Mouse (Mus musculus) stomach, postnatal 0 days (tissue): ENCODE results near the gene Sim1. TPM values are rescaled to one million over a fixed set of nuclear protein-coding genes. Genes with fewer than 3 reads are reported as not detected.

Experiments
- ATAC-seq: fragments of 200-750 bp; cut with Nextera tagmentation; 2 replicates; pipeline ENCODE4 v1.8.0; 2017; ENCODE audit not compliant: low FRiP score, low TSS enrichment
- DNase-seq: peaks from one replicate; pipeline ENCODE4 v3.0.0-alpha.2; 2016; ENCODE audit warnings: low spot score
- H3K27ac ChIP-seq: fragments of 300-500 bp; sonication (generic); replicated peaks from 2 replicates; pipeline ENCODE4 v1.5.1; 2014; ENCODE audit warnings: mild to moderate bottlenecking, control low read depth
- H3K27me3 ChIP-seq: fragments of 300-500 bp; sonication (generic); 2 replicates; pipeline ENCODE4 v1.6.1; 2014; ENCODE audit warnings: low read length; ENCODE audit not compliant: control insufficient read depth, insufficient read depth
- H3K36me3 ChIP-seq: fragments of 300-500 bp; sonication (generic); 2 replicates; pipeline ENCODE4 v1.6.1; 2014; ENCODE audit warnings: low read length, mixed read lengths; ENCODE audit not compliant: control insufficient read depth, insufficient read depth
- H3K4me1 ChIP-seq: fragments of 300-500 bp; sonication (generic); replicated peaks from 2 replicates; pipeline ENCODE4 v1.6.1; 2014; ENCODE audit warnings: antibody characterized with exemption; ENCODE audit not compliant: control insufficient read depth, insufficient read depth
- H3K4me2 ChIP-seq: fragments of 300-500 bp; sonication (generic); replicated peaks from 2 replicates; pipeline ENCODE4 v1.6.1; 2014; ENCODE audit warnings: low read depth, mild to moderate bottlenecking, control low read depth, moderate library complexity
- H3K4me3 ChIP-seq: fragments of 300-500 bp; sonication (generic); 2 replicates; pipeline ENCODE4 v1.5.1; 2014; ENCODE audit warnings: low read depth, low read length, control low read depth
- H3K9ac ChIP-seq: fragments of 300-500 bp; sonication (generic); 2 replicates; pipeline ENCODE4 v1.6.1; 2014; ENCODE audit warnings: mild to moderate bottlenecking, low read length, control low read depth, mixed read lengths
- H3K9me3 ChIP-seq: fragments of 300-500 bp; sonication (generic); 2 replicates; pipeline ENCODE4 v1.6.1; 2016; ENCODE audit warnings: low read length; ENCODE audit not compliant: control insufficient read depth
- CTCF ChIP-seq: IDR thresholded peaks from 2 replicates; pipeline ENCODE4 v1.5.1; 2016; ENCODE audit warnings: antibody characterized with exemption, low read depth, mild to moderate bottlenecking, moderate library complexity
- EP300 ChIP-seq: optimal IDR thresholded peaks from 2 replicates; pipeline ENCODE3; 2016; ENCODE audit warnings: antibody characterized with exemption
- WGBS: fragments of 180-500 bp; shearing (Covaris S2); extraction: QIAGEN DNeasy Blood & Tissue Kit; methylation state at CpG from one replicate; pipeline ENCODE4 v1.1.7; 2014; 5-methylcytosine and 5-hydroxymethylcytosine counted together
- polyA plus RNA-seq: library from polyadenylated mRNA; unstranded; fragments of >200 nt; fragmentation: Nextera tagmentation; extraction: Ambion mirVana; gene quantifications from 2 replicates; pipeline ENCODE4 v1.2.1, GENCODE M21; 2015

Sim1 gene
- polyA plus RNA-seq, 1 experiment from 2014 or later, result not detected

DNA sequence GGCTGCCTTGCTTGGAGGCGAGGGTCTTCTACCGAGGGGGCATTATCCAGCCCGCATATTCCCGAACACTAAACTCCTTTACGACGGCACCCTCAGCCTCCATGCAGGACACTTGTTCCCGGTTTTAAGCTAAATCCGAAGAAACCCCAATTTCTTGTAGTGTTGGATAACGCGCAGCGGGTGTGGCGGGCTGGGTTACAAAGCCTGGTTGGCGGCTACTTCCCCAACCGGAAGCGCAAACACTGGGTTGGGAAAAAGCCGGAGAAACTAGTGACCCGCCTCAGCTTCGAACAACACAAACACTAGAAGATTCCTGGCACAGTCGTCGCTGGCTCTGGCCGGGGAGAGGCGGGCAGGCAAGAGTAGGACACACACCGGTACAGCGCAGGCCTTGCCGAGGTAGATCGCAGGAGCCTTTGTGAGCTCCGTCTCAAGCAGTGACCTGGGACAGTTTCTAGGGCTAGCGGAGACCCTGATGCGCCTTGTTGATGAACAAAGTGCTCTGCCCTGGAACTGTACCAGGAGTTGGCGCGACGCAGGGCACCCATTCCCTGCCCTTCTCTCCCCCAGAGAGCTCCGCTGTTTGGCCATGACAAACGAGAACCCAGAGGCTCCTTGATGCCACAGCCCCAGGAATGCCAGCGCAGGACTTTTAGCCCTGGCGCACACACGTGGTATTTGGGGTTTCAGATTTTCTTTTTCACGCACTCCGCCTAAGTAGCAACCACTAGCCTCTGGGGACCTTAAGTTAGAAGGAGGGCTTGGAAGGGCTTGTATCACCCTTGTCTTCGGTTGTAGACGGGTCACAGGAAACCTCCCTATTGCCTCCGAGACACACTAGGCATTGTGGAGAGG is 6.4 kb downstream of the Sim1 start:
- WGBS, result 5% methylated on average over 42 of the region's 42 CpGs
- no peaks in the 10 kb centered on the region for H3K9me3 ChIP-seq
- no peak overlapping the region for H3K27ac ChIP-seq
- H3K36me3 ChIP-seq, result no peaks in the 10 kb centered on the region
- 0 out of 2 replicates have a peak overlapping the region, but pooled peaks have one; percentile 1 for H3K4me3 ChIP-seq
- TF ChIP-seq EP300 (no peak), CTCF (no peak)
- no peak overlapping the region for H3K4me2 ChIP-seq
- DNase-seq, result no peak
- H3K9ac ChIP-seq, result no peak overlapping the region
- ATAC-seq, result no peak
- no peaks in the 10 kb centered on the region for H3K4me1 ChIP-seq
- H3K27me3 ChIP-seq, result peaks cover 28% of the 10 kb centered on the region

DNA sequence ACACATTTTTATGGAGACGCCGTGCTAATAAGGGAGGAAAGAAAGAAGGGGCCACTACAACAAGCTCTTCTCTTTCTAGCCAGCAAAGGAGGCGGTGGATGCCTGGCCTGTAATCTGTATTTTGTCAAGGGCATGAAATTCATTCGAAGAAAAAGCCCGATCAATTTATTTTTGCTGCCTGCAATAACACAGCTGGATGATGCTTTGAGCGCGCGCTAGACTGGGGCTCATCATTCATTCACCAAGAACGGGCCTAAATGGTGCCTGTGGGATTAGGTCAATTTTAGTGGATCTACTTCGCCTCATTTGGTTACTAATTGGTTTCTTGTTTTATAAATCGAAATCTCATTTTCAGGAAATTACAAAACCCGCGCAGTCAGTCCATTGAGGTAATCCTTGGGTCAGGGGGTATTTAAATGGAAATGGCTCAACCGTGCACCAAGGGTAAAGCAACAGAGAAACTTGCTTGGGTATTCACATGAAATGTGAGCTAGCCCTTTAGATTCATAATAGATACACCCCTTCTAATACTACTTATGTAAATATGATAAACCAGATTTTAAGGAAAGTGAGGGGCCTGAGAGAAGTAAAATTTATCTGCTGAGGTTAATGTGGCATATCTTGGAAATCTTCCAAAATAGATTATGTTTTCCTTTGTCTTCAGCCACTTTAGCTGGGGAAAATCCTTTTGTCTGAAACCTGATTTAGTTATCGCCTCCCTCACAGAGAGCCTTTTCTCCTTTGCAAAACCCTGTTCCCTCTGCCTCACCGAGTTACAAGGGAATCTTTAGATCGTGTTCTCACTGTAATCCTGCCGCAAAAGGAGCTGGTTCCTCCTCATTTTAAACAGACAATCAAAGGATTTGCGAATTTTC is 7.3 kb downstream of the Sim1 start:
- no peak for ATAC-seq
- 12% methylated on average over 19 of the region's 19 CpGs for WGBS

DNA sequence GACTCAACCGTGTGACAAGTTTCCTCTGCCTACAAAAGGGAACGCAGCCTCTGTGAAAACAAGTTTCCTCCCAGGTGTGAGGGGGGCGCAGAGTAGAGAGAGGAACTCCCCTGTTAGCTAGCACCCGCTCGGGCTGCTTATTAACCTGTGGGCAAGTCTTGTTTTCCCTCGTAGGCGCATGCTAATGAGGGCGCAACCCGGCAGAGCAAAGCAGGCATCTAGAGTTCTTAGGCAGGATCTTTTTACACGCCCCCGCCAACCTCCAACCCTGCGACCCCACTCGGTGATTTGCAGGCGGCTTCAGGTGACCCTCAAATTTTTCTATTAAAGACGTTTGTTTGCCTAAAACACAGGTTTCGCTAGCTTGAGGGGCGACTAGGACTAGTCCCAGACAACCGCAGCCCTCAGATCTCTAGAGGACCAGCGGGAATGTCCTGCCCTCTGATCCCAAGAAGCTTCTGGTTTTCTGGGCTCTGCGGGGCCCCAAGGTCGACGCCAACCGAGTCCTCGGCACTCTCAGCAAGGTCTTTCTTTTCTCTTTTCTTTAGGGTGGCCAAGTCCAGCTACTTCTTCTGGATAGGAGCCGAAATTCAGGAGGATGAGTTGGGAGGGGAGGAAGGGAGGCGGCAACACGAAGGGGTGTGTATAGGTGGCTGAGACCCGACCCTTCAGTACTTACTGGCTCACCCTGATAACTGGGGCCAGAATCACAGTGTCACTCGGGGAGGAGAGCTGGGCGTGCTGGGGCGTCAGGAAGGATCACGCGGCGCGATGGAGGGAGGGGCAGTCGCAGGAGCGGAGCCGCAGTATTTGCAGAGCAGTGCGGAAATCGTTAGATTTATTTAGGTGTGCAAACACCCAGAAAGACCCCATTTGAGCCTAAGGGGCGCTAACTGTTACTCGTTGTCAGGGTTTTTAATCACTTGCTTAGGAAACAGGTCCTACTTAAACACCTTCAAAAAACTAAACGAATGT is 8.5 kb downstream of the Sim1 start:
- Histone ChIP-seq H3K27ac (no peak overlapping the region), H3K27me3 (peaks cover 28% of the 10 kb centered on the region), H3K4me2 (no peak overlapping the region), H3K9me3 (no peaks in the 10 kb centered on the region), H3K4me1 (no peaks in the 10 kb centered on the region), H3K4me3 (no peak overlapping the region), H3K36me3 (no peaks in the 10 kb centered on the region), H3K9ac (no peak overlapping the region)
- 2% methylated on average over 43 of the region's 43 CpGs for WGBS
- TF ChIP-seq EP300 (no peak), CTCF (no peak)
- DNase-seq, result peak; percentile 35
- no peak for ATAC-seq

More for the DNA sequence above, 7.3 kb downstream of the Sim1 start:
- Histone ChIP-seq H3K9ac (no peak overlapping the region), H3K4me1 (no peaks in the 10 kb centered on the region), H3K27me3 (peaks cover 28% of the 10 kb centered on the region), H3K4me3 (no peak overlapping the region), H3K36me3 (no peaks in the 10 kb centered on the region), H3K27ac (no peak overlapping the region), H3K4me2 (no peak overlapping the region), H3K9me3 (no peaks in the 10 kb centered on the region)
- DNase-seq, result no peak
- TF ChIP-seq CTCF (no peak), EP300 (no peak)

DNA sequence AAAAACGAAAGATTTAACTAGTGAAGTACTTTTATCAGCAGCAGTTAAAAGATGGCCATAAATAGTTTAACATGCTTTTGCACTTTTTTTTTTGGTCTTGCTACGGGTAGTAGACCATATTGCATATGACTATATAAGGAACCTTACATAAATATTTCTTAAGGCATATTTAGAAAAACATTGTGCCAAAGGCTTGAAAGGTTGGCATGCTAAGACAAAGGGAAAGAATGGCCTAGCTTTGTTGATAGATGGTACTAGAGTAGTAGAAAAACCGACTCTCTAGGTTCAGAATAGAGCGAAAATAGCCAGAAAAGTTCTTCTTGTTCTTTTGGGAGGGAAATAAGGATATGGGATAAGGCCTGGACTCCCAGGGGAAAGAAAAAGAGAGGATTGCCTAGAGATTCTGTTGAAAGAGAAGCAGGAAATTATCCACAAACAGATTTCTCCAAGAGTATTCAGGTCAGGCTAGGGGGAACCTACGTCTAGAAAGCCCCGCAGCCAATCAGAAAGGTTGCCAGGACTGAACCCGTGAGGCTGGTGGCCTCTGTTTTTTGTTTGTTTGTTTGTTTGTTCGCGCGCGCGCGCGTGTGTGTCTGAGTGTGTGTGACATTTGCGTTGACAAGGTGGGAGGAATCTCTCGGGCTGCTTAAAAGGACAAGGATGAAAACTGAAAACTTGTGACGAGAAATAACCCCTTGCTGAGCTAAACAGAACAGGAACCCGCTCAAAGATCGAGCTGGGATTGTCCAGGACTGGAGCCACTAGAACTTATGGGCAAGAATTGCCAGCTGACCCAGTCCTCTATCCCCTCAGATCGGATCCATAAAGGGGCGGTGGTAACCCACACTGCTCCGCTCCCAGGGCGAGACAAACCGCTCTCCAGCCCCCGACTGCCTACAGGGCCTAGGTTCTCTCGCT is 9.6 kb downstream of the Sim1 start:
- WGBS, result 16% methylated on average over 26 of the region's 26 CpGs
- peaks cover 32% of the 10 kb centered on the region for H3K27me3 ChIP-seq
- TF ChIP-seq CTCF (no peak), EP300 (no peak)
- ATAC-seq, result no peak
- DNase-seq, result no peak
- no peaks in the 10 kb centered on the region for H3K9me3 ChIP-seq
- H3K9ac ChIP-seq, result no peak overlapping the region
- H3K4me3 ChIP-seq, result no peak overlapping the region
- no peaks in the 10 kb centered on the region for H3K36me3 ChIP-seq
- H3K27ac ChIP-seq, result no peak overlapping the region
- H3K4me2 ChIP-seq, result no peak overlapping the region
- no peaks in the 10 kb centered on the region for H3K4me1 ChIP-seq
